Mouse (Mus musculus): Measurements from ENCODE around the gene Olfr985. TPM values are rescaled to one million over a fixed set of nuclear protein-coding genes. Genes with fewer than 3 reads are reported as not detected.

Olfr985 gene
- polyA plus RNA-seq, 1 experiment from 2014 or later, result not detected

- no peak within 1 kb of the TSS for H3K4me2 ChIP-seq
Measured at GRCm38 (mm10) chr9:40093495-40093894, 36.5 kb downstream of the Olfr985 start, which contains the start of gene Olfr983. Gene Olfr983, minus strand, starts transcription at chr9:40093595.

More at GRCm38 (mm10) chr9:40093495-40093894, 36.5 kb downstream of the Olfr985 start, which contains the start of gene Olfr983:
- Histone ChIP-seq H3K27ac (no peak within 1 kb of the TSS), H3K9me3 (no peaks in the 10 kb centered on the region), H3K4me1 (no peaks in the 10 kb centered on the region), H3K36me3 (no peaks in the 10 kb centered on the region), H3K4me3 (no peak within 1 kb of the TSS), H3K9ac (no peak within 1 kb of the TSS), H3K27me3 (no peaks in the 10 kb centered on the region)
- no peak for ATAC-seq (ENCODE audit: borderline replicate concordance, extremely low read depth, low FRiP score, low TSS enrichment)
- 78% methylated on average over 2 of the region's 2 CpGs for WGBS

Other genes starting within 250 kb of the Olfr985 start
- gene Olfr229, start 222.8 kb downstream of the Olfr985 start, polyA plus RNA-seq (2015; fragmentation: Nextera tagmentation; extraction: Ambion mirVana), result not detected in 2 replicates
- gene Olfr974, start 192.7 kb downstream of the Olfr985 start, polyA plus RNA-seq (2015; fragmentation: Nextera tagmentation; extraction: Ambion mirVana), result not detected in 2 replicates
- gene Olfr975, start 178.1 kb downstream of the Olfr985 start, polyA plus RNA-seq (2015; fragmentation: Nextera tagmentation; extraction: Ambion mirVana), result not detected in 2 replicates
- not detected in 2 replicates for gene Olfr976, start 169.1 kb downstream of the Olfr985 start, polyA plus RNA-seq (2015; fragmentation: Nextera tagmentation; extraction: Ambion mirVana)
- gene Olfr978, start 138.1 kb downstream of the Olfr985 start, polyA plus RNA-seq (2015; fragmentation: Nextera tagmentation; extraction: Ambion mirVana), result not detected in 2 replicates
- gene Olfr979, start 126.7 kb downstream of the Olfr985 start, polyA plus RNA-seq (2015; fragmentation: Nextera tagmentation; extraction: Ambion mirVana), result not detected in 2 replicates
- gene Olfr980, start 120.6 kb downstream of the Olfr985 start, polyA plus RNA-seq (2015; fragmentation: Nextera tagmentation; extraction: Ambion mirVana), result not detected in 2 replicates
- not detected in 2 replicates for gene Olfr981, start 108.7 kb downstream of the Olfr985 start, polyA plus RNA-seq (2015; fragmentation: Nextera tagmentation; extraction: Ambion mirVana)
- not detected in 2 replicates for gene Olfr982, start 56.4 kb downstream of the Olfr985 start, polyA plus RNA-seq (2015; fragmentation: Nextera tagmentation; extraction: Ambion mirVana)
- gene Olfr983, start 36.6 kb downstream of the Olfr985 start, polyA plus RNA-seq (2015; fragmentation: Nextera tagmentation; extraction: Ambion mirVana), result not detected in 2 replicates
- gene Olfr984, start 16.0 kb downstream of the Olfr985 start, polyA plus RNA-seq (2015; fragmentation: Nextera tagmentation; extraction: Ambion mirVana), result not detected in 2 replicates
- not detected in 2 replicates for gene Tmem225, start 17.9 kb upstream of the Olfr985 start, polyA plus RNA-seq (2015; fragmentation: Nextera tagmentation; extraction: Ambion mirVana)
- gene Olfr986, start 50.7 kb upstream of the Olfr985 start, polyA plus RNA-seq (2015; fragmentation: Nextera tagmentation; extraction: Ambion mirVana), result not detected in 2 replicates
- gene Zfp202, start 62.1 kb upstream of the Olfr985 start, polyA plus RNA-seq (2015; fragmentation: Nextera tagmentation; extraction: Ambion mirVana), result 4.9 TPM in 2 replicates
- 4.8 and 7.5 TPM in 2 replicates for gene Scn3b, start 139.0 kb upstream of the Olfr985 start, polyA plus RNA-seq (2015; fragmentation: Nextera tagmentation; extraction: Ambion mirVana)